ENCODE assay signal across 16 mouse cellular contexts in genomic region chr6:51039486-51040180, GRCm38 (mm10).
"Had no signal": no experiment of that assay in that cellular context is flagged by ENCODE, and none has a peak within 500 bp of the region (broad histone marks: within the 10 kb centered on the region; RNA-seq: fewer than 3 reads in every experiment).

No protein-coding gene starts in this region.

- H3K27ac ChIP-seq: intestine, embryonic 15.5 days; layer of hippocampus, adult 2 months; liver, embryonic 15.5 days; neural tube, embryonic 13.5 days; stomach, embryonic 15.5 days had no signal

- H3K36me3 ChIP-seq: intestine, embryonic 15.5 days; liver, embryonic 15.5 days; neural tube, embryonic 13.5 days; stomach, embryonic 15.5 days had no signal

- H3K9me3 ChIP-seq: intestine, embryonic 15.5 days; liver, embryonic 15.5 days; neural tube, embryonic 13.5 days; stomach, embryonic 15.5 days had no signal

- ATAC-seq: intestine, embryonic 15.5 days; lung, postnatal 0 days had no signal

- H3K4me2 ChIP-seq: intestine, embryonic 15.5 days; liver, embryonic 11.5 days; liver, embryonic 15.5 days; neural tube, embryonic 13.5 days; stomach, embryonic 15.5 days had no signal

- DNase-seq: kidney, adult 18-20 months; kidney, postnatal 4 days; left cerebral cortex, postnatal 4 days; lung, adult 2 months; lung, postnatal 36 days; midbrain, embryonic 14.5 days; right cerebral cortex, postnatal 14 days; thymus, adult 2 months; thymus, postnatal 25 days had no signal

- H3K4me3 ChIP-seq: intestine, embryonic 15.5 days; layer of hippocampus, adult 2 months; liver, embryonic 15.5 days; neural tube, embryonic 13.5 days; stomach, embryonic 15.5 days had no signal

- H3K9ac ChIP-seq: intestine, embryonic 15.5 days; liver, embryonic 15.5 days; neural tube, embryonic 13.5 days; stomach, embryonic 15.5 days had no signal

- H3K4me1 ChIP-seq: intestine, embryonic 15.5 days; liver, embryonic 15.5 days; stomach, embryonic 15.5 days had no signal

- H3K27me3 ChIP-seq: intestine, embryonic 15.5 days; liver, embryonic 15.5 days; neural tube, embryonic 13.5 days; stomach, embryonic 15.5 days had no signal
